Mouse (Mus musculus) kidney, postnatal 0 days (tissue): Measurements from ENCODE around the gene Perm1. TPM values are rescaled to one million over a fixed set of nuclear protein-coding genes. Genes with fewer than 3 reads are reported as not detected.
A peak's percentile ranks its signal among the peaks of the same experiment; 100 is the strongest.

Experiments used
- ATAC-seq: fragments of 200-750 bp; cut with Nextera tagmentation; replicated peaks from 2 replicates; pipeline ENCODE4 v1.8.0; 2017; ENCODE audit warnings: low read depth, moderate number of reproducible peaks, moderate TSS enrichment, moderate library complexity; ENCODE audit not compliant: low FRiP score
- DNase-seq: peaks from one replicate; pipeline ENCODE4 v3.0.0-alpha.2; 2016; ENCODE audit warnings: low spot score
- H3K27ac ChIP-seq: fragments of 300-500 bp; sonication (generic); 2 replicates; pipeline ENCODE4 v1.5.1; 2014; ENCODE audit warnings: mild to moderate bottlenecking
- H3K27me3 ChIP-seq: fragments of 300-500 bp; sonication (generic); 2 replicates; pipeline ENCODE4 v1.6.1; 2014; ENCODE audit warnings: low read length, mixed read lengths; ENCODE audit not compliant: insufficient read depth
- H3K36me3 ChIP-seq: fragments of 300-500 bp; sonication (generic); 2 replicates; pipeline ENCODE4 v1.6.1; 2014; ENCODE audit warnings: low read length, mixed read lengths; ENCODE audit not compliant: insufficient read depth
- H3K4me1 ChIP-seq: fragments of 300-500 bp; sonication (generic); replicated peaks from 2 replicates; pipeline ENCODE4 v1.6.1; 2014; ENCODE audit warnings: antibody characterized with exemption, low read length, mixed read lengths; ENCODE audit not compliant: insufficient read depth
- H3K4me2 ChIP-seq: fragments of 300-500 bp; sonication (generic); 2 replicates; pipeline ENCODE4 v1.6.1; 2014; ENCODE audit warnings: mild to moderate bottlenecking, low read length, moderate library complexity, mixed read lengths
- H3K4me3 ChIP-seq: fragments of 300-500 bp; sonication (generic); replicated peaks from 2 replicates; pipeline ENCODE4 v1.5.1; 2014; ENCODE audit warnings: low read depth, low read length
- H3K9ac ChIP-seq: fragments of 300-500 bp; sonication (generic); 2 replicates; pipeline ENCODE4 v1.6.1; 2014; ENCODE audit warnings: low read depth, low read length
- H3K9me3 ChIP-seq: fragments of 300-500 bp; sonication (generic); replicated peaks from 2 replicates; pipeline ENCODE4 v1.6.1; 2016; ENCODE audit warnings: low read length, inconsistent platforms, mixed read lengths
- CTCF ChIP-seq: IDR thresholded peaks from 2 replicates; pipeline ENCODE4 v1.5.1; 2016; ENCODE audit warnings: antibody characterized with exemption, low read depth, mild to moderate bottlenecking, moderate library complexity
- WGBS: fragments of 180-500 bp; shearing (Covaris S2); extraction: QIAGEN DNeasy Blood & Tissue Kit; methylation state at CpG from one replicate; pipeline ENCODE4 v1.1.7; 2014; 5-methylcytosine and 5-hydroxymethylcytosine counted together
- polyA plus RNA-seq: library from polyadenylated mRNA; unstranded; fragments of >200 nt; fragmentation: Nextera tagmentation; extraction: Ambion mirVana; gene quantifications from 2 replicates; pipeline ENCODE4 v1.2.1, GENCODE M21; 2015

The Perm1 gene
- polyA plus RNA-seq, 1 experiment from 2014 or later, result 0.71 TPM

DNA sequence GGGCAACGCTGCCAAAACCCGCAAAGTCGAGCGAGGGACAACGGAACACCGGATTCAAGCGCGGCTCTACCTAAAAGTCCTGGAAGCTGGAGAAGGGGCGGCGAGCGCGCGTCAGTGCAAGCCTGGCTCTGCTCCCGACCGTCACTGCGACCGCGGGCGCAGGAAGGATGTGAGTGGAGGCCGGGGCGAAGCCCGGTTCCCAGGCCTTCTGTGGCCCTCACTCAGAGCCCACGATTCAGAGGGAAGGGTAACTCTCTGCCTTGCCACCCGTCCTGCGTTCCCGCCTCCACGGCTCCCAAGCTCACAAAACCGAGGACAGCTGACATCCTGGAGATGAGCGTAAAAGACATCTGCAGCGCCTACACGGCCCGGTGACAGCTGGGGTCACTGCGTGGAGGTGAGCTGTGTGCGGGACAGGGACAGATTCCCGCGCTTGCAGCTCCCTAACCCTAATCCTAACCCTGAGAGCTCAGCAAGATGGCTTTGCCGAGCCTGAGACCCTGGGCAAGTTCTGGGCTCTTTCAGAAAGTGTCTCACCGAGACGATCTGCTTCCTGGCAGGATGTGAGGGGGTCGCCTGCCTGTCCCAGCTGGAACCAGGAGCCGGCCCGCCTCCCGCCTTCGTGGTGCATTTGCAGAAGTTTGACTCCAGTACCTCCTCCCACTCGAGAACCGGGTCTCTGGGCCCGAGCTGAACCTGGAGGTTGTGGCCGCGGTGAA is 12.1 kb upstream of the Perm1 start:
- Histone ChIP-seq H3K4me2 (peak overlapping the region; percentile 98), H3K27ac (peak overlapping the region; percentile 88), H3K27me3 (no peaks in the 10 kb centered on the region), H3K9me3 (no peaks in the 10 kb centered on the region), H3K9ac (peak overlapping the region; percentile 73), H3K4me1 (peaks cover 9% of the 10 kb centered on the region; the same call in 1 of the 2 replicates), H3K4me3 (peak overlapping the region; percentile 66), H3K36me3 (no peaks in the 10 kb centered on the region)
- peak; percentile 44 for ATAC-seq
- TF ChIP-seq CTCF, result no peak
- DNase-seq, result peak; percentile 54
- WGBS, result under 1% methylated on average over 49 of the region's 49 CpGs

DNA sequence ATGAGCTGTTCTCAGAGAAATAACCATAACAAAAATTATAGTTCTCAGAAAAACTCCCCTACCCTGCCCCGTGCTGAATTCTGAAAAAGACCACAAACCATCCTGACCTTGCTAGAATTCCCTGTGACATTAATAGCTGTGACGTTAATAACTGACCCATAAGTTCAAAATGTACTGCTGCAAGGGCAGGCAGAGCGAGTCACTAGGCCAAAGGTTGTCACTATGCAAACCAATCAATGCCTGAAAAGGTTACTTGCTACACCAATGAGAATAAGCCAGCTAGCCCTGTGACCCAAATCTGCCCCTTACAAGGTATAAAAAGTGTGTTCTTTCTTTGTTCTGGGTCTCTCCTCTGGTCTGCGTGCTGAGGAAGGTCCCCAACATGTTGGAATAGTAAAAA is 6.8 kb upstream of the Perm1 start:
- Histone ChIP-seq H3K27ac (no peak overlapping the region), H3K9me3 (no peaks in the 10 kb centered on the region), H3K4me2 (no peak overlapping the region), H3K36me3 (no peaks in the 10 kb centered on the region), H3K4me1 (peaks cover 3% of the 10 kb centered on the region; the same call in 1 of the 2 replicates), H3K4me3 (no peak overlapping the region), H3K9ac (no peak overlapping the region), H3K27me3 (no peaks in the 10 kb centered on the region)
- 80% methylated on average over 4 of the region's 4 CpGs for WGBS
- no peak for TF ChIP-seq CTCF
- DNase-seq (no peak), ATAC-seq (no peak)

DNA sequence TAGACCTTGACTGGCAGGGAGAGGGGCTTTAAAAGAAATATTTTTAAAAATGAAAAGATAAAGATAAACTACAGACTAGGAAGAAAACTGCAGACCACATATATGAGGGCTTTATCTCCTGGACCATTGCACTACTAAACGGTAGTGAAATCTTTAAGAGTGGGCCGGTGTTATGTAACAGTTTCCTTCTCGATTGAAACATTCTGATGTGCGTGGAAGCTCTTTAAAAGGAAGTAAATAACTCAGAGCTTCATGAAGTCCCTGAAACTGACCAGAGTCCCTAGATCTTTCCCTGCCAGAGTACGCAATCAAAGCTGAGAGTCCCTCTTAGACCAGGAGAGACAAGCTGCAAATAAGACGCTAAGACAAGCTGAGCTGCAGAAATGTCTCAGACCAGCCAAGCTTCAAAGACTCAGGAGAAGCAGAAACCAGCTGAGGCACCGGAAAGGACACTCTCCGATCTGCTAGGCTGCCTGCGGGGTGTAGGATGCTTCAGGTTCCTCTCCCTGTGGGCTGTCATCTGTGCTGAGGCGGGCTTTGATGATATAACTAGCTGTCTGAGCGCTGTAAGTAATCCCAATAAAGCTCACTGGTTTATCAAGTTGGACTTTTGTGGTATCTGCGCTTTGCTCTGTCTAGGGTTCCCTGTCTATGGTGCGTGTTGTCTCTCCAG is 5.6 kb upstream of the Perm1 start:
- DNase-seq (no peak), ATAC-seq (no peak)
- Histone ChIP-seq H3K4me1 (no peaks in the 10 kb centered on the region), H3K4me3 (no peak overlapping the region), H3K27ac (no peak overlapping the region), H3K4me2 (no peak overlapping the region), H3K9ac (no peak overlapping the region), H3K36me3 (no peaks in the 10 kb centered on the region), H3K9me3 (no peaks in the 10 kb centered on the region), H3K27me3 (no peaks in the 10 kb centered on the region)
- 68% methylated on average over 13 of the region's 13 CpGs for WGBS
- no peak for TF ChIP-seq CTCF

DNA sequence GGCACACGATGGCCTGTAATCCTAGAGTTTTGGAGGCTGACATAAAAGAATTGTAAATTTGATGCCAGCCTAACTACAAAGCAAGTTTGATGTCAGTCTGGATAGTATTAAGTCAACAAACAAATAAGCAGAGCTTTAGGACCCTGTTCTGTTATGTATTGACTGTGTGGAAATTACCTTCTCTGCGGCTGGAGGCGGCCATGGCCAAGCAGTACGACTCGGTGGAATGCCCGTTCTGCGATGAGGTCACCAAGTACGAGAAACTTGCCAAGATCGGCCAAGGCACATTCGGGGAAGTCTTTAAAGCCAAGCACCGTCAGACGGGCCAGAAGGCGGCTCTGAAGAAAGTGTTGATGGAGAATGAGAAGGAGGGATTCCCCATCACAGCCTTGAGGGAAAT is 2.5 kb upstream of the Perm1 start:
- Histone ChIP-seq H3K27me3 (no peaks in the 10 kb centered on the region), H3K4me1 (no peaks in the 10 kb centered on the region), H3K36me3 (no peaks in the 10 kb centered on the region), H3K4me2 (no peak overlapping the region), H3K9me3 (no peaks in the 10 kb centered on the region), H3K9ac (no peak overlapping the region), H3K27ac (no peak overlapping the region), H3K4me3 (no peak overlapping the region)
- ATAC-seq (no peak), DNase-seq (no peak)
- WGBS, result 90% methylated on average over 13 of the region's 13 CpGs
- no peak for TF ChIP-seq CTCF

- TF ChIP-seq CTCF, result no peak
- WGBS, result 77% methylated on average over 2 of the region's 2 CpGs
Measured at GRCm38 (mm10) chr4:156216196-156216595, 528 bp downstream of the Perm1 start.

DNA sequence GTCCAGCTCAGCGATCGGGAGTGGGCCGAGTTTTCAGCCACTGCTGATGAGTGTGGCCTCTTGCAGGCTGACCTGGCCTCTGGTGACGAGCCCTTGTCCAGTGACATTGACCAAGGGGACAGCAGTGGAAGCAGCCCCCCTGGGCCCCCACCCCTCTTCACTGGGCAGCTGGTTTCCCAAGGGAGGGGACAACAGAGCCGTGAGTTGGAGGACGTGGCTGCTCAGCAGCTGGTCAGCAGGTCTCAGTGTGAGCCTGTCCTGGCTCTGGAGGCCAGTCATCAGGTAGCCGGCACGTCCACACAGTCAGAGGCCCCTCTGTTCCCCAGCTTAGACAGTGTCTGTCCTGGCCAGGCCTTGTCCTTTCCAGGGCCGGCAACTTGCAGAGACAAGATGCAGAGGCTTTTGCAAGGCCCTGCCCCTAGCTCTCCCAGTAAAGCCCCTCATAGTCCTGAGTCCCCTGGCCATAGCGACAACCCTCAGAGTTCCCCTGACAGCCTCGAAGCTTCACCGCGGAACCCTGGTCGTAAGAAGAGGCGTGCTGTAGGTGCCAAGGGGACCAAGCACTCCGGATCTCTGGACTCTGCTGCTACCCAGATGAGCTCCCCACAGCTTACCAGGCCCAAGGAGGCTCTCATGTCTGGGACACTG is 1.5 kb downstream of the Perm1 start:
- WGBS, result 72% methylated on average over 16 of the region's 16 CpGs
- no peak for ATAC-seq
- no peak for DNase-seq

More at GRCm38 (mm10) chr4:156216196-156216595, 528 bp downstream of the Perm1 start:
- H3K4me1 ChIP-seq, result no peaks in the 10 kb centered on the region
- H3K27me3 ChIP-seq, result no peaks in the 10 kb centered on the region
- no peak overlapping the region for H3K27ac ChIP-seq
- no peaks in the 10 kb centered on the region for H3K36me3 ChIP-seq
- no peak overlapping the region for H3K9ac ChIP-seq
- DNase-seq, result no peak
- no peak overlapping the region for H3K4me3 ChIP-seq
- no peaks in the 10 kb centered on the region for H3K9me3 ChIP-seq
- ATAC-seq, result no peak
- H3K4me2 ChIP-seq, result no peak overlapping the region

More for the DNA sequence above, 1.5 kb downstream of the Perm1 start:
- Histone ChIP-seq H3K27me3 (no peaks in the 10 kb centered on the region), H3K4me3 (no peak overlapping the region), H3K9ac (no peak overlapping the region), H3K9me3 (no peaks in the 10 kb centered on the region), H3K4me2 (no peak overlapping the region), H3K36me3 (no peaks in the 10 kb centered on the region), H3K4me1 (no peaks in the 10 kb centered on the region), H3K27ac (no peak overlapping the region)
- TF ChIP-seq CTCF, result no peak
